11 mouse cellular contexts compared by ENCODE assay signal in the genomic region with DNA sequence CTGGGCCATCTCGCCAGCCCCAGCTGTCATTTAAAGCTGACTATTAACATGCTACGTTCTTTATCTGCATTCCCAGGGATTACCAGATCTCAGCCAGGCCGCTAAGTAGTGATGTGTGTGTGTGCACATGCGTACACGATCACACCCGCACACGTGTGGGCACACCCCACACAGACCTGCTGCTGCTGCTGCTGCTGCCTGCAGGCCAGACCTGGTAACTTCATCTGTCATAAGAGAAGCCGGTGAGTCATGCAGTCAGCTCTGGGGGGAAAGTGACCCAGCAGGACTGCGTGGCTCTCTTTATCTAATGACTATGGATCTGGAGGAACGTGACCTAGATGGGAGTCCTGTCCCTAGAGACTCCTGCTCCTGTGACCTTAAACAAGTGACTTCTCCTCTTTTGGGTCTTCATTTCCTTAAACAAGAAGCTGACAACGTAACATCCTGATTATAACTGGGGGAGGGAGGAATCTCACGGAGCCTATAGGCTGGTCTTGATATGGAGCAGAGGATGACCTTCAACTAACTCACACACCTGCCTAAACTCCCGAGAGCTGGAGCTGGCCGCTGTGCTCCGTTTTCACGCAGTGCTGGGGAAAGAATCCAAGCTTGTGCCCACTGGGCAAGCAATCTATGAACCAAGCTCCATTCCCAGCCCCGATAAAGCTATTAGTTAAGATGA. TPM values are rescaled to one million over a fixed set of nuclear protein-coding genes. Genes with fewer than 3 reads are reported as not detected.
A peak's percentile ranks its signal among the peaks of the same experiment; 100 is the strongest.
DNase-seq lines count a peak whose midpoint lies in the region; ATAC-seq and TF ChIP-seq lines count a peak whose summit lies in the region.
"Had no signal": no experiment of that assay in that cellular context is flagged by ENCODE, and none has a peak within 500 bp of the region (broad histone marks: within the 10 kb centered on the region; RNA-seq: fewer than 3 reads in every experiment).

No protein-coding gene starts in this region.

- TF ChIP-seq CTCF in layer of hippocampus, adult 2 months (conservative IDR thresholded peaks at IDR 0.05): no peak

- no peaks in the 10 kb centered on the region for H3K27me3 ChIP-seq in liver, embryonic 11.5 days (replicated peaks; ENCODE audit: control insufficient read depth, insufficient read depth, low read length)
- H3K27me3 ChIP-seq: limb, embryonic 12.5 days had no signal

- H3K27ac ChIP-seq in liver, embryonic 11.5 days (ENCODE audit: low read depth, low read length): no peak overlapping the region
- no peak overlapping the region for H3K27ac ChIP-seq in layer of hippocampus, adult 2 months
- H3K27ac ChIP-seq: limb, embryonic 12.5 days had no signal

- H3K9ac ChIP-seq in liver, embryonic 11.5 days (ENCODE audit: low read depth, low read length): no peak overlapping the region
- H3K9ac ChIP-seq: limb, embryonic 12.5 days had no signal

- peak; percentile 58 for ATAC-seq in liver, embryonic 11.5 days (replicated peaks; ENCODE audit: low FRiP score)
- peak; percentile 69 for ATAC-seq in megakaryocyte, adult 5-6 weeks (ENCODE audit: poor library complexity, severe bottlenecking)

- no peak for DNase-seq in liver, embryonic 11.5 days (ENCODE audit: low spot score)
- no peak for DNase-seq in liver
- peak; percentile 44 for DNase-seq in NIH3T3 (ENCODE audit: low read depth)
- peak; percentile 72 for DNase-seq in brain, adult 2 months (ENCODE audit: low read depth, low spot score)
- no peak for DNase-seq in layer of hippocampus, adult 2 months (ENCODE audit: low spot score in 2 of 2)
- no peak for DNase-seq in c-Kit-positive CD71-positive TER-119-positive erythroid progenitor cells, embryonic 14.5 days (ENCODE audit: low spot score)
- no peak for DNase-seq in cerebellum, adult 9-11 months
- DNase-seq: kidney, adult 11 months; thymus, adult 18-20 months had no signal

- H3K4me2 ChIP-seq in liver, embryonic 11.5 days: no peak overlapping the region
- H3K4me2 ChIP-seq: limb, embryonic 12.5 days had no signal

- no peak overlapping the region for H3K4me3 ChIP-seq in liver, embryonic 11.5 days (ENCODE audit: low read depth, low read length)
- no peak overlapping the region for H3K4me3 ChIP-seq in layer of hippocampus, adult 2 months
- H3K4me3 ChIP-seq: limb, embryonic 12.5 days had no signal

- H3K36me3 ChIP-seq in liver, embryonic 11.5 days (ENCODE audit: control insufficient read depth, insufficient read depth, low read length): peaks cover 12% of the 10 kb centered on the region; the same call in 1 of the 2 replicates

- WGBS in liver, embryonic 11.5 days: 87% methylated on average over 17 of the region's 17 CpGs

- H3K4me1 ChIP-seq in liver, embryonic 11.5 days (replicated peaks; ENCODE audit: control insufficient read depth, insufficient read depth, low read length): no peaks in the 10 kb centered on the region
- H3K4me1 ChIP-seq: limb, embryonic 12.5 days had no signal

- no peaks in the 10 kb centered on the region for H3K9me3 ChIP-seq in liver, embryonic 11.5 days (ENCODE audit: control insufficient read depth, low read length)
- H3K9me3 ChIP-seq: limb, embryonic 12.5 days had no signal

RNA-seq across cellular contexts. Expression of a gene that starts 54.0 kb away (rescaled TPM):
- polyA plus RNA-seq in liver, embryonic 11.5 days (2014; fragmentation: Nextera tagmentation; extraction: Ambion mirVana): 144 and 156 TPM in 2 replicates
- 71.2 and 79.5 TPM in 2 replicates for total RNA-seq in megakaryocyte, adult 5-6 weeks (2015)
- total RNA-seq in megakaryocyte, adult 5-6 weeks (2017): 75.3 and 77.6 TPM in 2 replicates
- 10 to 100 TPM; 36.5 to 36.7 TPM for total RNA-seq in layer of hippocampus, adult 2 months (2021)

Comparison
In these comparisons a context has a peak if more than half of its experiments do, and no peak if none do; other contexts are left out.
1. DNase-seq: peak in NIH3T3 (single experiment) and brain, adult 2 months (single experiment); none in liver, embryonic 11.5 days (single experiment), liver (single experiment), layer of hippocampus, adult 2 months (0 of 2), c-Kit-positive CD71-positive TER-119-positive erythroid progenitor cells, embryonic 14.5 days (single experiment) and cerebellum, adult 9-11 months (single experiment).